Mouse (Mus musculus) lung, adult 10 weeks (tissue): ENCODE data around the gene Nedd4. TPM values are rescaled to one million over a fixed set of nuclear protein-coding genes. Genes with fewer than 3 reads are reported as not detected.

ENCODE experiments used
- polyA plus RNA-seq: library from polyadenylated mRNA; stranded (reverse); fragments of 350-450 nt; fragmentation: Illumina TruSeq; extraction: RNeasy Lipid Tissue Mini Kit (QIAGEN cat#74804); gene quantifications from one replicate; pipeline ENCODE4 v1.2.3, GENCODE M21; 2014; ENCODE audit warnings: low read depth, low replicate concordance; ENCODE audit not compliant: insufficient read depth

The Nedd4 gene
- polyA plus RNA-seq: 87.6 TPM

GRCm38 (mm10) chr9:72661895-72662661 is at the start of gene Nedd4:
TSS of gene Nedd4 (plus strand) at chr9:72662346.

Other genes starting within 250 kb of the Nedd4 start
- gene Mns1, start 224.3 kb upstream of the Nedd4 start, polyA plus RNA-seq: 3.7 TPM
- 2.0 TPM for gene Tex9, start 170.1 kb upstream of the Nedd4 start, polyA plus RNA-seq
- gene Rfx7, start 130.1 kb upstream of the Nedd4 start, polyA plus RNA-seq: 4.7 TPM
- 0.03 TPM for gene Prtg, start 144.5 kb downstream of the Nedd4 start, polyA plus RNA-seq